Mouse (Mus musculus): ENCODE measurements around the gene Usp20. TPM values are rescaled to one million over a fixed set of nuclear protein-coding genes. Genes with fewer than 3 reads are reported as not detected.

Usp20 gene
- polyA plus RNA-seq, 1 experiment from 2014 or later, result 23.5 TPM

DNA sequence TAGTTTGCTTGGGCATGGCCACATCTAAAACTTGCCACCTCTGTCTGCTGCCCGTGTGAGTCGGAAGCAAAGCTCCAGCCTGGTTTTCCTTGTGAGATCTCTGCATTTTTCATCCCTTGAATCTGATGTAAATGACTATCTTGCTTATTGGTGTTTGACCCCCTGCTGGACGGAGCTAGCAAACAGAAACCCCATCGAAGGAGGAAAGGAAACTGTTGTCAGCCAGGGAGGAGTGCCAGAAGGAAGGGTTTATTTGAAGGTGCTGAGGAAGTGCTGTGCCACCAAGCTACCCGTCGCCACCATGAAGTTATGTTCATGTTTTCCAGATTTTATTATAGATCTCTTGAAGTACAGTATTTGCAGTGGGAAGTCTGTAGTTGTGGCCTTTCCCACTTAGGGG, 27.3 kb upstream of the Usp20 start:
- H3K27me3 ChIP-seq, result no peaks in the 10 kb centered on the region
- peak overlapping the region; percentile 86 for H3K9ac ChIP-seq
- no peaks in the 10 kb centered on the region for H3K9me3 ChIP-seq
- no peak overlapping the region for H3K27ac ChIP-seq
- H3K4me1 ChIP-seq, result peaks cover 24% of the 10 kb centered on the region
- peak overlapping the region; percentile 76 for H3K4me2 ChIP-seq
- WGBS, result 69% methylated on average over 6 of the region's 6 CpGs
- H3K4me3 ChIP-seq, result peak overlapping the region; percentile 78
- H3K36me3 ChIP-seq, result peaks cover 48% of the 10 kb centered on the region
- ATAC-seq (ENCODE audit: insufficient number of reproducible peaks, insufficient read depth, low FRiP score, low TSS enrichment, low read depth), result no peak

- H3K36me3 ChIP-seq, result peaks cover 75% of the 10 kb centered on the region
- peaks cover 24% of the 10 kb centered on the region for H3K4me1 ChIP-seq
- 94% methylated on average over 4 of the region's 4 CpGs for WGBS
- no peaks in the 10 kb centered on the region for H3K9me3 ChIP-seq
- no peaks in the 10 kb centered on the region for H3K27me3 ChIP-seq
- no peak for ATAC-seq (ENCODE audit: insufficient number of reproducible peaks, insufficient read depth, low FRiP score, low TSS enrichment, low read depth)
- H3K9ac ChIP-seq, result no peak overlapping the region
- no peak overlapping the region for H3K4me2 ChIP-seq
- H3K27ac ChIP-seq, result no peak overlapping the region
- no peak overlapping the region for H3K4me3 ChIP-seq
These were observed 24.6 kb upstream of the Usp20 start for GRCm38 (mm10) chr2:30957511-30957910.

DNA sequence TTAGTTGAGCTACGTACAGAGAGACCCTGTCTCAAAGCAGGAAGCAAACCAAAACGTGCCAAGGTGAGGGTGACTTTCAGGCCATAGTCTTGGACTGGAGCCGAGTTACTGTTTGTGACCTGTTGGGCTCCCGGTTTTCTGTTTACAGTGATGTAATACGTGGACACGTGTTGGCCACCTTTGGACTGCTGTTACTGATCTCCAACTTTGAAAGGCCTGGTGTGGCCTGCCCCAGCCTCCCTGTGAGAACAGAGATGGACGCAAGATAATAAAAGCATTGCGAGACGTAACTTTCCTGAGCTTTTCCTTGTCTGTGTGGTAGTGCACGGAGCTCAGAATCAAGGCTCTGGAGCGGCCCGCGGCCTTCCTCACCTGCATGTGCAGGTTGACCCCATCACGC, 23.4 kb upstream of the Usp20 start:
- no peak for ATAC-seq (ENCODE audit: insufficient number of reproducible peaks, insufficient read depth, low FRiP score, low TSS enrichment, low read depth)
- WGBS, result 89% methylated on average over 14 of the region's 14 CpGs
- Histone ChIP-seq H3K36me3 (peaks cover 87% of the 10 kb centered on the region), H3K27ac (no peak overlapping the region), H3K9ac (no peak overlapping the region), H3K9me3 (no peaks in the 10 kb centered on the region), H3K4me3 (no peak overlapping the region), H3K4me2 (no peak overlapping the region), H3K4me1 (peaks cover 21% of the 10 kb centered on the region), H3K27me3 (no peaks in the 10 kb centered on the region)

GRCm38 (mm10) chr2:30959856-30960255, 22.2 kb upstream of the Usp20 start:
- Histone ChIP-seq H3K4me2 (no peak overlapping the region), H3K27ac (no peak overlapping the region), H3K27me3 (no peaks in the 10 kb centered on the region), H3K9ac (no peak overlapping the region), H3K4me1 (peaks cover 16% of the 10 kb centered on the region), H3K4me3 (no peak overlapping the region), H3K36me3 (peaks cover 98% of the 10 kb centered on the region), H3K9me3 (no peaks in the 10 kb centered on the region)
- no peak for ATAC-seq (ENCODE audit: insufficient number of reproducible peaks, insufficient read depth, low FRiP score, low TSS enrichment, low read depth)
- WGBS, result 43% methylated on average over 5 of the region's 5 CpGs

- Histone ChIP-seq H3K4me2 (no peak overlapping the region), H3K4me3 (no peak overlapping the region), H3K36me3 (peaks cover 83% of the 10 kb centered on the region), H3K9ac (no peak overlapping the region), H3K27me3 (no peaks in the 10 kb centered on the region), H3K4me1 (peaks cover 28% of the 10 kb centered on the region), H3K27ac (no peak overlapping the region), H3K9me3 (no peaks in the 10 kb centered on the region)
- ATAC-seq (ENCODE audit: insufficient number of reproducible peaks, insufficient read depth, low FRiP score, low TSS enrichment, low read depth), result no peak
- WGBS, result 88% methylated on average over 11 of the region's 11 CpGs
These were observed 19.4 kb upstream of the Usp20 start for GRCm38 (mm10) chr2:30962570-30963254.

- Histone ChIP-seq H3K4me3 (no peak overlapping the region), H3K27me3 (no peaks in the 10 kb centered on the region), H3K9ac (no peak overlapping the region), H3K4me2 (peak overlapping the region; percentile 93; the same call in 1 of the 2 replicates), H3K27ac (no peak overlapping the region), H3K4me1 (peaks cover 28% of the 10 kb centered on the region), H3K36me3 (peaks cover 54% of the 10 kb centered on the region), H3K9me3 (no peaks in the 10 kb centered on the region)
- 93% methylated on average over 8 of the region's 8 CpGs for WGBS
- no peak for ATAC-seq (ENCODE audit: insufficient number of reproducible peaks, insufficient read depth, low FRiP score, low TSS enrichment, low read depth)
These were observed 16.5 kb upstream of the Usp20 start for GRCm38 (mm10) chr2:30965627-30966026.

DNA sequence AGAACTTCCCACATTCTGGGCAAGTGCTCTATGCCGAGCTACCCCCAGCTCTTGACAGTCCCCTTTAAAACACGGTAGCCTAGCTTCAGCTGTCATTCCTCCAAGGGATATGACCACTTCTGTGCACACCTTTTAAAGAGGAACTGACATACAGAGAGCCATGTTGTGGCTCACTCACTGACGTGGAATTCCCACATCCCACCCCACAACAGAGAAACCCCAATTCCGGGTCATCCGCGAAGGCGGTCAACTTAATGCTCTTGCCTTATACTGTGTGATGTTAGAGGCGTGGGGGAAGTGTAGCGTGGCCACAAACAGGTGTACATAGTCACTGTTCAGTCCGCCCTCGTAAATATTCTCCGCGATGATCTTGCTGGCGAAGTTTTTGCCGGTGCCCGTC, 15.3 kb upstream of the Usp20 start:
- H3K4me3 ChIP-seq, result peak overlapping the region; percentile 99
- H3K9ac ChIP-seq, result peak overlapping the region; percentile 94
- H3K9me3 ChIP-seq, result no peaks in the 10 kb centered on the region
- no peaks in the 10 kb centered on the region for H3K27me3 ChIP-seq
- H3K27ac ChIP-seq, result no peak overlapping the region
- no peak for ATAC-seq (ENCODE audit: insufficient number of reproducible peaks, insufficient read depth, low FRiP score, low TSS enrichment, low read depth)
- peaks cover 48% of the 10 kb centered on the region for H3K36me3 ChIP-seq
- peaks cover 28% of the 10 kb centered on the region for H3K4me1 ChIP-seq
- 21% methylated on average over 16 of the region's 16 CpGs for WGBS
- H3K4me2 ChIP-seq, result peak overlapping the region; percentile 93

DNA sequence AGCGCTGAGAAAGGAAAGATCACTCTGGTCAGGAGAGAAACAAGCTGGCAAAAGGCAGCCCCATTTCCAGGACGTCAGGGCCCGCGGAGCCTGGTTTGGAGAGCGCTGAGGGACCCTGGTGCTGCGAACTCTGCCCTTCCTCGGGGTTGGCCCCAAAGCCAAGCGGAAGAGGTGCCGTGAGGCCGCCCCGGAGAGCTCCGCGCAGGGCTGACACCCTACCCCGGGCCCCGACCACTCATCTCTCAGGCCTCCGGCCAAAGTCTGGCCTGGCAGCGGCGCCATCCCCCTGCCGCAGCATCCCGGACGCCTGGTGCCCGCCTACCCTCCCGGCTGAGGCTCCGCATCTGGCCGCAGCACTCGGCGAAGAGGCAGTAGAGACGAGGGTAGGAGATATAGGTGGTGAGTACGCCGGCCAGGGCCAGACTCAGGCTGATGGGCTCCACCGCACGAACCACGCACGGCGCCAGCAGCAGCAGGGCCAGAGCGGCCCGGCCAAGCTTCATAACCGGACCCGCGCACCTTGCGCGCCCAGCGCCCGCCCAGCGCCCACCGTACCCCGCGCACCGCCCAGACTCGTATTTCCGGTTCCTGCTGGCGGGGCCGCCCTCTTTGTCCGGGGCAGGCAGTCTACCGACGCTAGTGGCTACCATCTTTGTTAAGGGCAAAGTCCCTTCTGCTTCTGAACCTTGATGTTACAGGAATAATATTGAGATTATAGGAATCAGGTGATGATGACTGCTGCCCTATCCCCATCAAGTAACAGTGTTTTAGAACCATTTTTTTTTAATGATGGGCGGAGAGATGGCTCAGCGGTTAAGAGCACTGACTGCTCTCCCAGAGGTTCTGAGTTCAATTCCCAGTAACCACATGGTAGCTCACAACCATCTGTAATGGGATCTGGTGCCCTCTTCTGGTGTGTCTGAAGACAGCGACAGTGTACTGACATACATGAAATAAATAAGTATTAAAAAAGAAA, 14.4 kb upstream of the Usp20 start, which contains the start of gene Tor1a:
Gene Tor1a (minus strand): TSS at position 582 of the 976 bp plus-strand sequence.
- H3K4me3 ChIP-seq, result peak within 1 kb of the TSS; percentile 99
- peaks cover 45% of the 10 kb centered on the region for H3K36me3 ChIP-seq
- H3K9me3 ChIP-seq, result no peaks in the 10 kb centered on the region
- ATAC-seq (ENCODE audit: insufficient number of reproducible peaks, insufficient read depth, low FRiP score, low TSS enrichment, low read depth), result peak; percentile 85
- WGBS, result 2% methylated on average over 59 of the region's 59 CpGs
- H3K27ac ChIP-seq, result peak within 1 kb of the TSS; percentile 71; the same call in 1 of the 2 replicates
- H3K4me2 ChIP-seq, result peak within 1 kb of the TSS; percentile 93
- peak within 1 kb of the TSS; percentile 94 for H3K9ac ChIP-seq
- peaks cover 28% of the 10 kb centered on the region for H3K4me1 ChIP-seq
- H3K27me3 ChIP-seq, result no peaks in the 10 kb centered on the region

GRCm38 (mm10) chr2:30983024-30983423, 945 bp downstream of the Usp20 start:
- no peak for ATAC-seq (ENCODE audit: insufficient number of reproducible peaks, insufficient read depth, low FRiP score, low TSS enrichment, low read depth)
- Histone ChIP-seq H3K4me3 (peak overlapping the region; percentile 84), H3K4me1 (peaks cover 22% of the 10 kb centered on the region), H3K27me3 (no peaks in the 10 kb centered on the region), H3K9ac (peak overlapping the region; percentile 72), H3K27ac (no peak overlapping the region), H3K36me3 (peaks cover 23% of the 10 kb centered on the region), H3K9me3 (no peaks in the 10 kb centered on the region), H3K4me2 (peak overlapping the region; percentile 80)
- WGBS, result 42% methylated on average over 7 of the region's 7 CpGs

- ATAC-seq (ENCODE audit: insufficient number of reproducible peaks, insufficient read depth, low FRiP score, low TSS enrichment, low read depth), result no peak
- H3K4me2 ChIP-seq, result peak overlapping the region; percentile 27
These were observed 3.3 kb downstream of the Usp20 start for GRCm38 (mm10) chr2:30985111-30986020.

GRCm38 (mm10) chr2:30990221-30990620, 8.1 kb downstream of the Usp20 start:
- H3K4me1 ChIP-seq, result peaks cover 3% of the 10 kb centered on the region; the same call in 1 of the 2 replicates
- no peaks in the 10 kb centered on the region for H3K27me3 ChIP-seq
- H3K9ac ChIP-seq, result no peak overlapping the region
- no peak overlapping the region for H3K4me3 ChIP-seq
- no peak overlapping the region for H3K4me2 ChIP-seq
- 87% methylated on average over 9 of the region's 9 CpGs for WGBS
- no peak overlapping the region for H3K27ac ChIP-seq
- no peak for ATAC-seq (ENCODE audit: insufficient number of reproducible peaks, insufficient read depth, low FRiP score, low TSS enrichment, low read depth)
- 0 out of 2 replicates have a peak, but pooled peaks cover 5% of the 10 kb centered on the region for H3K36me3 ChIP-seq
- no peaks in the 10 kb centered on the region for H3K9me3 ChIP-seq

More at GRCm38 (mm10) chr2:30985111-30986020, 3.3 kb downstream of the Usp20 start:
- 28% methylated on average over 17 of the region's 17 CpGs for WGBS
- Histone ChIP-seq H3K4me3 (no peak overlapping the region), H3K27ac (0 out of 2 replicates have a peak overlapping the region, but pooled peaks have one; percentile 2), H3K4me1 (peaks cover 22% of the 10 kb centered on the region), H3K36me3 (peaks cover 9% of the 10 kb centered on the region; the same call in 1 of the 2 replicates), H3K9ac (no peak overlapping the region), H3K9me3 (no peaks in the 10 kb centered on the region), H3K27me3 (no peaks in the 10 kb centered on the region)

Data from embryonic facial prominence, embryonic 13.5 days (tissue).